Mouse (Mus musculus) thymus, adult 2 months (tissue): ENCODE data around the gene Aip.

ENCODE experiments used
- CTCF ChIP-seq: fragments of 200-500 bp; IDR thresholded peaks from 2 replicates; pipeline ENCODE4 v1.5.1; 2012; ENCODE audit warnings: mild to moderate bottlenecking, control low read depth, low read length, moderate library complexity, borderline replicate concordance; ENCODE audit not compliant: control insufficient read depth, poor library complexity, insufficient read depth; ENCODE audit errors: extremely low read depth
- POLR2A ChIP-seq: fragments of 200-500 bp; IDR thresholded peaks from 2 replicates; pipeline ENCODE4 v1.6.1; 2012; ENCODE audit warnings: mild to moderate bottlenecking, low read length, control low read depth, moderate library complexity; ENCODE audit not compliant: control insufficient read depth, poor library complexity, insufficient read depth; ENCODE audit errors: extremely low read depth

- TF ChIP-seq CTCF, result no peak
- TF ChIP-seq POLR2A, result no peak
Observed at GRCm38 (mm10) chr19:4102626-4103025, 23.0 kb downstream of the Aip start.
